Mouse (Mus musculus): ENCODE measurements around the gene Epo.

DNA sequence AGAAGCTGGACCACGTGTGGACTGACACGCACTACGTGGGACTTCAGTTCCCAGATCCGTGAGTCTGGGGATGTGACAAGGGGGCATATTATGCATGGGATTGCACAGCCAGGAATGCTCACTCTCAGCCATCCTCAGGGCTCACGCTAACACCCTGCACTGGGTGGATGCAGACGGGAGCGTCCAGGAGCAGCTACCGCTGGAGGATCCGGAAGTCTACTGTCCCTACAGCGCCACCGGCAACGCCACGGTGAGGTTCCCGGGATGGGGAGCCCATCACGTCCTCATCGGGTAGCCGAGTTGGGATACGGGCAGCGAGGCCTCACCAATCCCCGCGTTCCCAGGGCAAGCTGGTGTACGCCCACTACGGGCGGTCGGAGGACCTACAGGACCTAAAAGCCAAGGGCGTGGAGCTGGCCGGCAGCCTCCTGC, 41.4 kb upstream of the Epo start:
- no peak for TF ChIP-seq POLR2A (IDR thresholded peaks at IDR 0.05; ENCODE audit: control insufficient read depth, low read depth, low read length)
- peak; percentile 29; the same call in 1 of the 2 replicates for TF ChIP-seq CTCF (IDR thresholded peaks at IDR 0.05; ENCODE audit: control insufficient read depth, insufficient read depth, insufficient replicate concordance, low read depth, low read length)
